Mouse (Mus musculus): ENCODE data around the gene Gpsm2. TPM values are rescaled to one million over a fixed set of nuclear protein-coding genes. Genes with fewer than 3 reads are reported as not detected.
A peak's percentile ranks its signal among the peaks of the same experiment; 100 is the strongest.

Gene Gpsm2
- polyA plus RNA-seq, 1 experiment from 2014 or later: 22.9 TPM

DNA sequence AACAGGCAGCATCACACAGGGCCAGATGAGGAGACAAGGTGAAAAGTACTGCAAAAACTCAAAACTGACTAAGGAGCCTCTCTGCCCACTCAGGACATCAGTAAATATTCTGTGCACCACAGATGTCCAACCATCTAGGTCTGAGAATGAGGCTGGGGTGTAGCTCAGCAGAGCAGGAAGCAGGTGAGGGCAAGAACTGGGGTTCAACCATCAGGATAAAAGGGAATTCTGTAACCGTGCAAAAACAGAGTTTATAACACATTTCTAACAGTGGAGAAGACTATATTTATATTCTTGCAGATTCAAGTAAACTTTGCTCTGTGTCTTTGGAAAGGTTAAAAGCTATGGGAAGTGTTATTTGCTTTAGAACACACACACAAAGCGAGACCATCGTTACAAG, 2.3 kb downstream of the Gpsm2 start:
- no peak overlapping the region for H3K4me3 ChIP-seq (ENCODE audit: low read depth, low read length)
- 62% methylated on average over 3 of the region's 3 CpGs for WGBS
- H3K27ac ChIP-seq (ENCODE audit: low read length): no peak overlapping the region
- no peak overlapping the region for H3K9ac ChIP-seq (replicated peaks; ENCODE audit: low read depth)
- 0 out of 2 replicates have a peak, but pooled peaks cover 3% of the 10 kb centered on the region for H3K4me1 ChIP-seq (ENCODE audit: insufficient read depth, low read depth, low read length)
- DNase-seq (ENCODE audit: low spot score): no peak
- H3K9me3 ChIP-seq (ENCODE audit: low read length): no peaks in the 10 kb centered on the region
- H3K27me3 ChIP-seq (replicated peaks; ENCODE audit: insufficient read depth, low read length): no peaks in the 10 kb centered on the region
- no peaks in the 10 kb centered on the region for H3K36me3 ChIP-seq (ENCODE audit: insufficient read depth, low read length)
- H3K4me2 ChIP-seq (replicated peaks; ENCODE audit: low read depth, low read length): no peak overlapping the region
- TF ChIP-seq CTCF (IDR thresholded peaks at IDR 0.05): no peak
- TF ChIP-seq EP300 (IDR thresholded peaks at IDR 0.05): no peak
- no peak for ATAC-seq

- Histone ChIP-seq H3K4me2 (replicated peaks; ENCODE audit: low read depth, low read length) (no peak overlapping the region), H3K36me3 (ENCODE audit: insufficient read depth, low read length) (no peaks in the 10 kb centered on the region), H3K27me3 (replicated peaks; ENCODE audit: insufficient read depth, low read length) (no peaks in the 10 kb centered on the region), H3K9ac (replicated peaks; ENCODE audit: low read depth) (no peak overlapping the region), H3K4me1 (ENCODE audit: insufficient read depth, low read depth, low read length) (0 out of 2 replicates have a peak, but pooled peaks cover 3% of the 10 kb centered on the region), H3K27ac (ENCODE audit: low read length) (no peak overlapping the region), H3K9me3 (ENCODE audit: low read length) (no peaks in the 10 kb centered on the region), H3K4me3 (ENCODE audit: low read depth, low read length) (no peak overlapping the region)
- ATAC-seq: no peak
- no peak for TF ChIP-seq CTCF (IDR thresholded peaks at IDR 0.05)
- no peak for TF ChIP-seq EP300 (IDR thresholded peaks at IDR 0.05)
- no peak for DNase-seq (ENCODE audit: low spot score)
- WGBS: 59% methylated on average over 2 of the region's 2 CpGs
Measured at GRCm38 (mm10) chr3:108719357-108719756, 2.8 kb downstream of the Gpsm2 start.

DNA sequence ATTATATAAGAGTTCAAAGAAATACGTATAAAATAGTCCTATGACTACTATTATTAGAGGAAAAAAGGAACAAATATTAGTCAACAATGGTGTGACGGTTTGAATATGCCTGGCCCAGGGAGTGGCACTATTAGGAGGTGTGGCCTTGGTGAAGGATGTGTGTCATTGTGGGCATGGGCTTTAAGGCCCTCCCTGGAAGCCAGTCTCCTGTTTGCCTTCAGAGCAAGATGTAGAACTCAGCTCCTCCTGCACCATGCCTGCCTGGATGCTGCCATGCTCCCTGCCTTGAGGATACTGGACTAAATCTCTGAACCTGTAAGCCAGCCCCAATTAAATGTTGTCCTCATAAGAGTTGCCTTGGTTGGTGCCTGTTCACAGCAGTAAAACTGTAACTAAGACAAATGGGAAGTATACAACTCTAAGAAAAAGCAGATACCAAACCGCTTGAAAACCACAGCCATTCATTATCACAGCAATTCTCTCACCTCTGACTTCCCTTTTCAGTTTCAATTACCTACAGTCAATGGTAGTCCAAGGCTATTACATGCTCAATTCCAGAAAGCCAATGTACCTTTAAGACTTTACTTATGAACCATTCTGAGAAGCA, 4.1 kb downstream of the Gpsm2 start:
- Histone ChIP-seq H3K9ac (replicated peaks; ENCODE audit: low read depth) (no peak overlapping the region), H3K4me3 (ENCODE audit: low read depth, low read length) (no peak overlapping the region), H3K9me3 (ENCODE audit: low read length) (no peaks in the 10 kb centered on the region), H3K4me1 (ENCODE audit: insufficient read depth, low read depth, low read length) (0 out of 2 replicates have a peak, but pooled peaks cover 3% of the 10 kb centered on the region), H3K27ac (ENCODE audit: low read length) (no peak overlapping the region), H3K4me2 (replicated peaks; ENCODE audit: low read depth, low read length) (no peak overlapping the region), H3K27me3 (replicated peaks; ENCODE audit: insufficient read depth, low read length) (no peaks in the 10 kb centered on the region), H3K36me3 (ENCODE audit: insufficient read depth, low read length) (no peaks in the 10 kb centered on the region)
- TF ChIP-seq CTCF (IDR thresholded peaks at IDR 0.05) (no peak), EP300 (IDR thresholded peaks at IDR 0.05) (no peak)
- 71% methylated on average over 3 of the region's 3 CpGs for WGBS
- ATAC-seq (no peak), DNase-seq (ENCODE audit: low spot score) (no peak)

- no peak overlapping the region for H3K9ac ChIP-seq (replicated peaks; ENCODE audit: low read depth)
- ATAC-seq: no peak
Measured at GRCm38 (mm10) chr3:108714837-108715236, 7.3 kb downstream of the Gpsm2 start.

DNA sequence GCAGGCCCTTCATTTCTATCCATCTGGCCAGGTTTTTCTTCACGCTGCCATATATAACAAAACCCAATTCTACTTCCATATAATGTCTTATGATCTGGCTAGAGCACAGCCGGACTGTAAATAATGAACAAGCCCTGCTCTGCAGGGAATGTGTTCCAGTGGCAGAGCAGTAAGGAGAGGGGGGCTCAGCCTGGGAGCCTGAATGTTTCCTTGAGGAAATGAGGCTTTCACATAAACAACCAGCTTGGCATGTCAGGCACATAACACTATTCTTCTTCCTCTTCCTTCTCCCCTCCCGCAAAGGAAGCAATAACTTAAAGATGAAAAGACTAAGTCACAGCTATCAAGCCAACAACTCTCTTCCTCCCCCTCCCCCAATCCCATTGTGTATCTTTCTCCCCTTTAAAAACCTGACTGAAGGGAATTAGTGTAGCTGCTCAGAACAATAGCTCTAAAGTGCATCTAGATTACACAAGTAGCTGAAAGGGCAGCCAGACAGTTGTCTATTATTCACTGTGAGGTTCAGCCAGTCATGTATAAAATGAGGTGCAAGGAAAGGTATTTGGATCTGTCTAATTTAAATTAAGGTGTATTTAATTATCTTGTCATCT, 8.9 kb downstream of the Gpsm2 start:
- DNase-seq (ENCODE audit: low spot score) (peak; percentile 22), ATAC-seq (peak; percentile 46)
- Histone ChIP-seq H3K27me3 (replicated peaks; ENCODE audit: insufficient read depth, low read length) (no peaks in the 10 kb centered on the region), H3K36me3 (ENCODE audit: insufficient read depth, low read length) (no peaks in the 10 kb centered on the region), H3K9ac (replicated peaks; ENCODE audit: low read depth) (no peak overlapping the region), H3K9me3 (ENCODE audit: low read length) (no peaks in the 10 kb centered on the region), H3K4me3 (ENCODE audit: low read depth, low read length) (no peak overlapping the region), H3K4me1 (ENCODE audit: insufficient read depth, low read depth, low read length) (no peaks in the 10 kb centered on the region), H3K27ac (ENCODE audit: low read length) (no peak overlapping the region), H3K4me2 (replicated peaks; ENCODE audit: low read depth, low read length) (no peak overlapping the region)
- peak; percentile 36; the same call in 1 of the 2 replicates for TF ChIP-seq EP300 (IDR thresholded peaks at IDR 0.05)
- TF ChIP-seq CTCF (IDR thresholded peaks at IDR 0.05): no peak
- WGBS: 30% methylated on average over 3 of the region's 3 CpGs

More at GRCm38 (mm10) chr3:108714837-108715236, 7.3 kb downstream of the Gpsm2 start:
- DNase-seq (ENCODE audit: low spot score): no peak
- no peaks in the 10 kb centered on the region for H3K9me3 ChIP-seq (ENCODE audit: low read length)
- no peaks in the 10 kb centered on the region for H3K4me1 ChIP-seq (ENCODE audit: insufficient read depth, low read depth, low read length)
- H3K27me3 ChIP-seq (replicated peaks; ENCODE audit: insufficient read depth, low read length): no peaks in the 10 kb centered on the region
- 96% methylated on average over 4 of the region's 4 CpGs for WGBS
- H3K36me3 ChIP-seq (ENCODE audit: insufficient read depth, low read length): no peaks in the 10 kb centered on the region
- TF ChIP-seq EP300 (IDR thresholded peaks at IDR 0.05) (no peak), CTCF (IDR thresholded peaks at IDR 0.05) (no peak)
- H3K4me2 ChIP-seq (replicated peaks; ENCODE audit: low read depth, low read length): no peak overlapping the region
- no peak overlapping the region for H3K27ac ChIP-seq (ENCODE audit: low read length)
- no peak overlapping the region for H3K4me3 ChIP-seq (ENCODE audit: low read depth, low read length)

- Histone ChIP-seq H3K9me3 (ENCODE audit: low read length) (no peaks in the 10 kb centered on the region), H3K27ac (ENCODE audit: low read length) (no peak overlapping the region), H3K9ac (replicated peaks; ENCODE audit: low read depth) (no peak overlapping the region), H3K27me3 (replicated peaks; ENCODE audit: insufficient read depth, low read length) (no peaks in the 10 kb centered on the region), H3K36me3 (ENCODE audit: insufficient read depth, low read length) (no peaks in the 10 kb centered on the region), H3K4me1 (ENCODE audit: insufficient read depth, low read depth, low read length) (no peaks in the 10 kb centered on the region), H3K4me3 (ENCODE audit: low read depth, low read length) (no peak overlapping the region), H3K4me2 (replicated peaks; ENCODE audit: low read depth, low read length) (no peak overlapping the region)
- DNase-seq (ENCODE audit: low spot score) (no peak), ATAC-seq (no peak)
- no peak for TF ChIP-seq CTCF (IDR thresholded peaks at IDR 0.05)
- no peak for TF ChIP-seq EP300 (IDR thresholded peaks at IDR 0.05)
- WGBS: 93% methylated on average over 5 of the region's 5 CpGs
Measured at GRCm38 (mm10) chr3:108711296-108711695, 10.8 kb downstream of the Gpsm2 start.

Measured in lung, postnatal 0 days (tissue).